Mouse (Mus musculus): ENCODE measurements around the gene Cntn6.

DNA sequence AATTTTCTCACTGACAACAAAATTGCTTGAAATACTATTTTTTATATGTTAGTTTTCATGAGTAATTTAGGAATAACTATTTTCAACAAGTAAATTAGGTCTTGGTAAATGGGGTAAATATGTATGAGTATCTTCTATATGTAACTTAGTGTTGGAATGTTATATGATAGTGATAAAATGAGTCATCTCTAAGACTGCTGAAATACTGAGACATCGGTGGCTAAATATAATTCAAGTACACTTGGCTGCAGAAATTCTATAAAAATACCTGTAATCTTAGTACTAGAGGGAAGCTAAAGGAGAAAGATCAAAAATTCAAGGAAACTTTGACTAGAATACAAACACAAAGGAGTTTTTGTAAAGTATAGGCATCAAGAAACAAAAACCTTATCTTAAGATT lies 21.9 kb upstream of the Cntn6 start:
- no peak for TF ChIP-seq POLR2A (IDR thresholded peaks at IDR 0.05; ENCODE audit: low read depth, low read length)
- no peak for TF ChIP-seq CTCF (IDR thresholded peaks at IDR 0.05; ENCODE audit: extremely low read depth, insufficient read length, insufficient replicate concordance, low read depth, low read length)
